Mouse (Mus musculus) adrenal gland, postnatal 14 days (tissue): ENCODE data around the gene Mex3a. TPM values are rescaled to one million over a fixed set of nuclear protein-coding genes. Genes with fewer than 3 reads are reported as not detected.

Experiments
- DNase-seq: peaks from one replicate; pipeline ENCODE4 v3.0.0; 2021; ENCODE audit warnings: mixed read lengths
- total RNA-seq: library from RNA; stranded (reverse); gene quantifications from 2 replicates; pipeline ENCODE4 v1.2.3, GENCODE M21; 2021

Gene Mex3a
- total RNA-seq, 1 experiment from 2014 or later = 4.4 TPM

- no peak for DNase-seq
These were observed 26.4 kb upstream of the Mex3a start for GRCm38 (mm10) chr3:88505765-88506164.

- DNase-seq = no peak
These were observed 22.9 kb upstream of the Mex3a start for GRCm38 (mm10) chr3:88509250-88509649.

GRCm38 (mm10) chr3:88509692-88510420 is 22.3 kb upstream of the Mex3a start, which contains the start of gene Lmna:
Gene Lmna, minus strand, starts transcription at chr3:88509956.
- peak; percentile 99 for DNase-seq

GRCm38 (mm10) chr3:88510421-88511289 is 21.5 kb upstream of the Mex3a start:
- peak; percentile 55 for DNase-seq

- peak; percentile 60 for DNase-seq
These were observed 20.6 kb upstream of the Mex3a start for GRCm38 (mm10) chr3:88511559-88511958.

- no peak for DNase-seq
These were observed 19.9 kb upstream of the Mex3a start for GRCm38 (mm10) chr3:88512141-88512895.

- peak; percentile 68 for DNase-seq
These were observed 19.2 kb upstream of the Mex3a start for GRCm38 (mm10) chr3:88512896-88513545.

GRCm38 (mm10) chr3:88513546-88514115 is 18.6 kb upstream of the Mex3a start:
- DNase-seq = no peak

- no peak for DNase-seq
These were observed 17.7 kb upstream of the Mex3a start for GRCm38 (mm10) chr3:88514231-88515094.

- DNase-seq = no peak
These were observed 17.2 kb upstream of the Mex3a start for GRCm38 (mm10) chr3:88515095-88515386.

- no peak for DNase-seq
These were observed 15.8 kb upstream of the Mex3a start for GRCm38 (mm10) chr3:88516407-88516806.

- DNase-seq = no peak
These were observed 13.8 kb upstream of the Mex3a start for GRCm38 (mm10) chr3:88518411-88518810.

GRCm38 (mm10) chr3:88520078-88520477 is 12.1 kb upstream of the Mex3a start:
- no peak for DNase-seq

- no peak for DNase-seq
These were observed 11.0 kb upstream of the Mex3a start for GRCm38 (mm10) chr3:88521156-88521555.

GRCm38 (mm10) chr3:88521803-88522331 is 10.3 kb upstream of the Mex3a start:
- DNase-seq = peak; percentile 89

- DNase-seq = no peak
These were observed 9.2 kb upstream of the Mex3a start for GRCm38 (mm10) chr3:88523027-88523426.

GRCm38 (mm10) chr3:88525021-88525420 is 7.2 kb upstream of the Mex3a start:
- no peak for DNase-seq

- DNase-seq = peak; percentile 94
These were observed 5.8 kb upstream of the Mex3a start for GRCm38 (mm10) chr3:88526157-88527131.

- peak; percentile 37 for DNase-seq
These were observed 4.6 kb upstream of the Mex3a start for GRCm38 (mm10) chr3:88527565-88527964.
